Mouse (Mus musculus): ENCODE measurements at regions not wholly inside any gene's neighbourhood (a gene's known extent, or its start where the extent isn't known, plus 50 kb on each side); places are given as distances from the start of the nearest gene placed in this dataset.

- TF ChIP-seq CTCF (conservative IDR thresholded peaks at IDR 0.05; ENCODE audit: insufficient read depth, insufficient read length, low read depth, low read length) (no peak), POLR2A (IDR thresholded peaks at IDR 0.05; ENCODE audit: low read depth, low read length) (no peak)
Measured at GRCm38 (mm10) chr13:63998647-63999046, 90.4 kb downstream of the Hsd17b3 start.

All from kidney, adult 2 months (tissue).